Mouse (Mus musculus): ENCODE measurements around the gene Spata9.

GRCm38 (mm10) chr13:75940791-75941517 is 26.0 kb upstream of the Spata9 start:
- no peak for TF ChIP-seq POLR2A (IDR thresholded peaks at IDR 0.05; ENCODE audit: insufficient read length, low read depth)
- no peak for TF ChIP-seq MYOD1 (IDR thresholded peaks at IDR 0.05; ENCODE audit: control insufficient read depth in 1 of 3, insufficient read length in 2 of 3, low read depth in 2 of 3)
- no peak for TF ChIP-seq E2F4 (IDR thresholded peaks at IDR 0.05; ENCODE audit: insufficient read depth)
- no peak for TF ChIP-seq USF1 (IDR thresholded peaks at IDR 0.05; ENCODE audit: low read depth)
- TF ChIP-seq REST (IDR thresholded peaks at IDR 0.05; ENCODE audit: insufficient read depth, insufficient read length) = no peak
- no peak for TF ChIP-seq POLR2AphosphoS2 (IDR thresholded peaks at IDR 0.05; ENCODE audit: insufficient read length, low read depth)
- TF ChIP-seq CEBPB (IDR thresholded peaks at IDR 0.05; ENCODE audit: insufficient read depth, poor library complexity, severe bottlenecking) = no peak
- TF ChIP-seq TCF3 (IDR thresholded peaks at IDR 0.05; ENCODE audit: insufficient read length, low read depth) = no peak
- TF ChIP-seq MAX (IDR thresholded peaks at IDR 0.05; ENCODE audit: low read depth) = no peak

All from myocyte (in vitro differentiated cells).